Mouse (Mus musculus) bone marrow, adult 2 months (tissue): ENCODE measurements around the gene Rbp2. TPM values are rescaled to one million over a fixed set of nuclear protein-coding genes. Genes with fewer than 3 reads are reported as not detected.

Experiments
- H3K27ac ChIP-seq: fragments of 200-500 bp; 2 replicates; pipeline ENCODE4 v1.5.1; 2012; ENCODE audit warnings: low read depth, mild to moderate bottlenecking, control low read depth, inconsistent platforms, low read length; ENCODE audit not compliant: control insufficient read depth, poor library complexity, insufficient read depth
- H3K4me1 ChIP-seq: fragments of 200-500 bp; 2 replicates; pipeline ENCODE4 v1.6.1; 2011; ENCODE audit warnings: low read length; ENCODE audit not compliant: control insufficient read depth, insufficient read depth
- H3K4me3 ChIP-seq: fragments of 200-500 bp; replicated peaks from 2 replicates; pipeline ENCODE3; 2011; ENCODE audit warnings: mild to moderate bottlenecking, low read depth, low read length, control low read depth; ENCODE audit not compliant: control insufficient read depth
- CTCF ChIP-seq: fragments of 200-500 bp; IDR thresholded peaks from 2 replicates; pipeline ENCODE4 v1.5.1; 2011; ENCODE audit warnings: low read length, control low read depth; ENCODE audit not compliant: control insufficient read depth, insufficient read depth
- POLR2A ChIP-seq: fragments of 200-500 bp; IDR thresholded peaks from 2 replicates; pipeline ENCODE4 v1.6.1; 2011; ENCODE audit warnings: low read depth, mild to moderate bottlenecking, control low read depth, low read length, borderline replicate concordance; ENCODE audit not compliant: control insufficient read depth
- WGBS: fragments of 180-500 bp; shearing (Covaris S2); methylation state at CpG from one replicate; pipeline ENCODE4 v1.1.7; 2018; 5-methylcytosine and 5-hydroxymethylcytosine counted together
- polyA plus RNA-seq: library from polyadenylated mRNA; stranded (reverse); fragments of >200 nt; gene quantifications from 2 replicates; pipeline ENCODE4 v1.2.4, GENCODE M21; 2011; ENCODE audit warnings: low replicate concordance; ENCODE audit not compliant: missing spikeins, insufficient read depth, insufficient read length

Rbp2 gene
- polyA plus RNA-seq, 1 experiment = not detected

DNA sequence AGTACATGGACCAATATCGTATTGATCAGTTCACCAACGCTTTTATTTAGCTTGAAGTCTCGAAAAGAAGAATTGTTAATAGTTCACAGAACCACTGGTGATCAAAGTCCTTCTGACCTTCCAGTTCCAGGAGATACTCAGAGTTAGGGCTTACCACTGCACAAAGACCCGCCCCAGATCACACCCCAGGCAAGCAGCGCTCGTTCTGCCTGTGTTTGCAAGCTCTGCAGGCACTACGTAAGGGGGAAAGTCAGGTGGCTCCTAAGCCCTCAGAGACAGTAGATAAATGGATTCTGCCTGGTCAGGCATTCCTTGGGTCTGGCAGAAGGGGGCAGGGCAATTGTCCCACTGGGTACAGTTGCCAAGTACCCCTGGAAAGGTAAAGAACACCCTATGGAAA is 895 bp upstream of the Rbp2 start:
- Histone ChIP-seq H3K4me3 (no peak overlapping the region), H3K27ac (no peak overlapping the region), H3K4me1 (no peaks in the 10 kb centered on the region)
- 88% methylated on average over 7 of the region's 7 CpGs for WGBS
- TF ChIP-seq CTCF = no peak
- TF ChIP-seq POLR2A = no peak

DNA sequence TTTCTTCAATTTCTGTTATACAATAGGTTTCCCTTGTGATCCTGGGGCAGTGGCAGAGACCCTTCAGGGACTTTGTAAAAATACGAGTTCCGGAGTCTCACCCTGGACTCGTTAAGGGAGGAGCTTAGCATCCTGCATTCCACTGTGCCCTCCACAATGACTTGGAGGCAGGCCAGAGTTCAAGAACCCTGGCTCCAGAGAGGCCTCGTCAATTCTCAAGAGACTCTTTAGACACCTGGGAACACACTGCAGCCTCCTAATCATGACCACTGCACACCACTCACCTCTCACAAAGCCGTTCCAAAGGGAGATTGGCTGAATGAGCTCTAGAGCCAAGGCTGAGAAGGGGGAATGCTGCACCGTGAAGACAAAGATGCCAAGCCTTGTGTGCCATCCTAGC is 1.4 kb downstream of the Rbp2 start:
- 76% methylated on average over 6 of the region's 6 CpGs for WGBS
- H3K4me3 ChIP-seq = no peak overlapping the region
- H3K27ac ChIP-seq = no peak overlapping the region
- TF ChIP-seq POLR2A (no peak), CTCF (no peak)
- no peaks in the 10 kb centered on the region for H3K4me1 ChIP-seq

DNA sequence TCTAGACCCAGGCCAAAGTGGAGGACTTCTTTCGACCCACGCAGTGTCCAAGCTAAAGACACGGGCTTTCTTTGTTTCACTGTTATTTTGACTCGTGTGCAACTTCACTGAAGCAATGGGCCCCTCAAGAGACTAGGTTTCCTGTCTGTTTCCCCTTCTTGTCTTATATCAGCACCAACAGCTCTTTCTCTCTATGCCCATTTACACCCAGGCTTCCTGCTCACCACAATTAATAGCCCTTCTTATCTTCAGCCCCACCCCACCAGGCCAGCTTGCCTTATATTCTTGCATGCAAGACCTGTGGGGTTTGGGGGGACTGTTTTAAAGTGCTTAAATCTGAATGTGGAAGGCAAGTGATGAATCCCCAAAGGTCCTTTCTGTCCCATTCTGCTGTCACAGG is 3.6 kb downstream of the Rbp2 start:
- H3K4me3 ChIP-seq = no peak overlapping the region
- 3% methylated on average over 4 of the region's 4 CpGs for WGBS
- TF ChIP-seq POLR2A (no peak), CTCF (no peak)
- H3K4me1 ChIP-seq = no peaks in the 10 kb centered on the region; the same call in 1 of the 2 replicates
- no peak overlapping the region for H3K27ac ChIP-seq

DNA sequence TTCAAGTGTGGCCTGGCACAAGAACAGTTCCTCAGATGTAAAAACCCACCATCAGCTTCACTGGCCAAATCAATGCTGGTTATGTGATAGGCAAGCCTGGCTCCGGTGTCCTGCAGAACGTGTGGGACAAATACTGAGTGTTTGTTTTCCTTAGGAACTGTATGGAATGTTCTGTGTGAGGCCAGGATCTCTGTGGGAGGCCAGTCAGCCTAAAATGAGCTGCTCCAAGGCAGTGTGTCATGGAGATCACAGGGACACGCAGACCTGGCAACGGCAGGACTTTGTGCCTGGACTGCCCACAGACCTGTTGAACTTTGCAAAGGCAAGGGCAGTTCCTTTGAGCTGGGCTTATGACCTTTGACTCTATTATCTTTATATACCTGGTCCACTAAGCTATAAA is 4.2 kb downstream of the Rbp2 start:
- 47% methylated on average over 4 of the region's 4 CpGs for WGBS
- no peaks in the 10 kb centered on the region; the same call in 1 of the 2 replicates for H3K4me1 ChIP-seq
- H3K4me3 ChIP-seq = no peak overlapping the region
- TF ChIP-seq POLR2A = no peak
- no peak for TF ChIP-seq CTCF
- no peak overlapping the region for H3K27ac ChIP-seq

DNA sequence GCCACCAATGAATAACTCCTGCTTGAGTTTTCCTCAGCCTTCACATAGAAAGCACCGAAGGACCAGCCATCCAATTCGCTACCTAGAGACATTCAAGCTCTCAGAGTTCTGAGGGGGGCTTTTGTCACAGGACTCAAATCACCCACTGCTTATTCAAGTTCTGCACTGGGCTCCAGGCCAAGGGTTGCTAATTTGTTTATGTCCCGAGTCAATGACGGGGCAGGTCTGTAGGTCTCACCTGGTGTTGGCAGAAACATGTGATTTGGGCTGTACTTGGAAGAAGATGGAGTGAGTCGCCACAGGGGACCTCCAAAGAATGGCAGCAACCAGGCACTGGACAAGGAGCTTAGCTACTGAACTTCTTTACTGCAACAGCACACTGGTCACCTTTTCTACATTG is 5.2 kb downstream of the Rbp2 start:
- 83% methylated on average over 5 of the region's 5 CpGs for WGBS
- no peaks in the 10 kb centered on the region; the same call in 1 of the 2 replicates for H3K4me1 ChIP-seq

DNA sequence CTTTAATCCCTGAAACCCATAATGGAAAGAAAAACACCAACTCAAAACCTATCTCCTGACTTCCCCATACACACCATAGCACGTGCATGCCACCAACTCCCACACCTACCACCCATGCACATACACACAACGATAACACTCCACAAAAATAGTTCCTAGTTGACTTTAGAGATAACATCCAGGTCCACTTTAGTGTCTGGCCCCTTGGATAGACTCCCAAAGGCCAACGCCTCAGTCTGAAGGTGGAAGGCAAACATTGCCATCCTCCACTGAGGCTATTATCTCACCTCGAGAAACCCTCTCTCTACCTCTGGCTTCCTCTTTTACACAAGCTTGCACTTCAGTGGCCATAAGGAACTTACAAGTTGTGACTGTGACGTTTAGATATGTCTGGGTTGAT is 6.3 kb downstream of the Rbp2 start:
- TF ChIP-seq CTCF (no peak), POLR2A (no peak)

More for the DNA sequence above, 5.2 kb downstream of the Rbp2 start:
- Histone ChIP-seq H3K27ac (no peak overlapping the region), H3K4me3 (no peak overlapping the region)
- no peak for TF ChIP-seq CTCF
- no peak for TF ChIP-seq POLR2A

DNA sequence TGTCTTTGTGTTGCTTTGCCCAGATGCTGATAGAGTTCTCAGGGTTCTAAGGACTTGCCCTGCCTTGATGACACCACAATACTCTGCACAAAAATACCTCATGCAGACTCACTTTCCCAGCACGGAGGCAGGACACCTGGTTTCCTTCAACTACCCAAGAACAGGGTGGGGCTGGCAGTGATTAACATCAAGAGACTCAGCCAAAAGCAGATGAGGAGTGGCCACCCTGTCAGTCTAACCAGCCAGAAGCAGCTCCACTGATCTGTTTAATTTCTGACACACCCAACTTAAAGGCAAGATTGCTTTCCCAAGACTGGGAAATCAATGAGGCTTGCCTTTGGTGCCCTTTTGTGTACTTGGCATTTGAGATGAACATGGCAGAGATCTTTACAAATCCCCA is 6.9 kb downstream of the Rbp2 start:
- H3K27ac ChIP-seq = no peak overlapping the region
- no peak for TF ChIP-seq POLR2A
- no peak for TF ChIP-seq CTCF

More for the DNA sequence above, 6.3 kb downstream of the Rbp2 start:
- no peak overlapping the region for H3K27ac ChIP-seq
- WGBS = 24% methylated on average over 5 of the region's 5 CpGs
- no peaks in the 10 kb centered on the region; the same call in 1 of the 2 replicates for H3K4me1 ChIP-seq
- H3K4me3 ChIP-seq = no peak overlapping the region

DNA sequence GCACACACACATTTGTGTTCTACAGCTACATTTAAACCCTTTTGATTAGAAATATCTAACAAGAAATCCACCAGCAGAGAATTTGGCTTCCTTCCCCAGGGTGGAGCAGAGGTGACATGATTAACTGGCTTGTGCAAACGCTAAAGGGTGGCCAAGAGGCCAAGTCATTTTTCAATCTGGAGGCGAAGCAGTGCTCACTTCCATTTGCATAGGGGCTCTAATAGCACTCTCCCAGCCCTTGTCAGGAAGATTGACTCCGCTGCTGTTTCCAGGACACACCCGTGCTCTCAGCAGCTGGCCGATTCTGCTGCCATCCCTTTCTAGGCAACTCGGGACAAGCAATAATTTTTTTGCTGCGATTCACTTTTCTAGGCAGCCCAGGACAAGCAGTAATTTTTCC is 11.2 kb downstream of the Rbp2 start:
- TF ChIP-seq POLR2A (no peak), CTCF (no peak)
- Histone ChIP-seq H3K4me3 (no peak overlapping the region), H3K27ac (no peak overlapping the region), H3K4me1 (no peaks in the 10 kb centered on the region; the same call in 1 of the 2 replicates)
- WGBS = 9% methylated on average over 7 of the region's 7 CpGs

More for the DNA sequence above, 6.9 kb downstream of the Rbp2 start:
- no peaks in the 10 kb centered on the region; the same call in 1 of the 2 replicates for H3K4me1 ChIP-seq
- H3K4me3 ChIP-seq = no peak overlapping the region
- WGBS = 48% methylated on average over 1 of the region's 1 CpGs

DNA sequence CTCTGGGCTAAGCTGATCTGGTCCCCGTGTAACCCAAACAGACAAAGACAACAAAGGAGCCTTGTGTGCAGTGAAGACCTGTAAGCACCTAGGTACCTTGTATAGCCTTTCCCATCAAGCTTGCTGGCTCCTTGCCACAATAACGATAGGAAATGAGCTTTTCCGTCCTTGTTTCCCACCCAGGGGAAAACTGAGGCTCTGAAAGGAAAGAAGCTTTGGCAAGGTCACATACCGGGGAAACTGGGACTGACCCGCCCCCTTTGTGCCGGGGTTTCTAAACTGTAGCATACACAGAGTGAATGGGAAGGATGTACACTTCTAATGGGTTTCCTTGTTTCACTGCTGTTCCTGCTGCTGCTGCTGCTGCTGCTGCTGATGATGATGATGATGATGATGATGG is 12.1 kb downstream of the Rbp2 start:
- WGBS = 37% methylated on average over 6 of the region's 6 CpGs
- TF ChIP-seq POLR2A = no peak
- no peak for TF ChIP-seq CTCF
- no peaks in the 10 kb centered on the region; the same call in 1 of the 2 replicates for H3K4me1 ChIP-seq
- no peak overlapping the region for H3K4me3 ChIP-seq
- no peak overlapping the region for H3K27ac ChIP-seq
